Mouse (Mus musculus) stomach, postnatal 0 days (tissue): ENCODE measurements around the gene Klhl5. TPM values are rescaled to one million over a fixed set of nuclear protein-coding genes. Genes with fewer than 3 reads are reported as not detected.

Source experiments
- ATAC-seq: fragments of 200-750 bp; cut with Nextera tagmentation; 2 replicates; pipeline ENCODE4 v1.8.0; 2017; ENCODE audit not compliant: low FRiP score, low TSS enrichment
- DNase-seq: peaks from one replicate; pipeline ENCODE4 v3.0.0-alpha.2; 2016; ENCODE audit warnings: low spot score
- H3K27ac ChIP-seq: fragments of 300-500 bp; sonication (generic); replicated peaks from 2 replicates; pipeline ENCODE4 v1.5.1; 2014; ENCODE audit warnings: mild to moderate bottlenecking, control low read depth
- H3K27me3 ChIP-seq: fragments of 300-500 bp; sonication (generic); 2 replicates; pipeline ENCODE4 v1.6.1; 2014; ENCODE audit warnings: low read length; ENCODE audit not compliant: control insufficient read depth, insufficient read depth
- H3K36me3 ChIP-seq: fragments of 300-500 bp; sonication (generic); 2 replicates; pipeline ENCODE4 v1.6.1; 2014; ENCODE audit warnings: low read length, mixed read lengths; ENCODE audit not compliant: control insufficient read depth, insufficient read depth
- H3K4me1 ChIP-seq: fragments of 300-500 bp; sonication (generic); replicated peaks from 2 replicates; pipeline ENCODE4 v1.6.1; 2014; ENCODE audit warnings: antibody characterized with exemption; ENCODE audit not compliant: control insufficient read depth, insufficient read depth
- H3K4me2 ChIP-seq: fragments of 300-500 bp; sonication (generic); replicated peaks from 2 replicates; pipeline ENCODE4 v1.6.1; 2014; ENCODE audit warnings: low read depth, mild to moderate bottlenecking, control low read depth, moderate library complexity
- H3K4me3 ChIP-seq: fragments of 300-500 bp; sonication (generic); 2 replicates; pipeline ENCODE4 v1.5.1; 2014; ENCODE audit warnings: low read depth, low read length, control low read depth
- H3K9ac ChIP-seq: fragments of 300-500 bp; sonication (generic); 2 replicates; pipeline ENCODE4 v1.6.1; 2014; ENCODE audit warnings: mild to moderate bottlenecking, low read length, control low read depth, mixed read lengths
- H3K9me3 ChIP-seq: fragments of 300-500 bp; sonication (generic); 2 replicates; pipeline ENCODE4 v1.6.1; 2016; ENCODE audit warnings: low read length; ENCODE audit not compliant: control insufficient read depth
- CTCF ChIP-seq: IDR thresholded peaks from 2 replicates; pipeline ENCODE4 v1.5.1; 2016; ENCODE audit warnings: antibody characterized with exemption, low read depth, mild to moderate bottlenecking, moderate library complexity
- EP300 ChIP-seq: optimal IDR thresholded peaks from 2 replicates; pipeline ENCODE3; 2016; ENCODE audit warnings: antibody characterized with exemption
- WGBS: fragments of 180-500 bp; shearing (Covaris S2); extraction: QIAGEN DNeasy Blood & Tissue Kit; methylation state at CpG from one replicate; pipeline ENCODE4 v1.1.7; 2014; 5-methylcytosine and 5-hydroxymethylcytosine counted together
- polyA plus RNA-seq: library from polyadenylated mRNA; unstranded; fragments of >200 nt; fragmentation: Nextera tagmentation; extraction: Ambion mirVana; gene quantifications from 2 replicates; pipeline ENCODE4 v1.2.1, GENCODE M21; 2015

Gene Klhl5
- polyA plus RNA-seq, 1 experiment from 2014 or later: 13.8 TPM

GRCm38 (mm10) chr5:65151767-65152166 lies 44.4 kb downstream of the Klhl5 start:
- H3K9ac ChIP-seq: no peak overlapping the region
- H3K27ac ChIP-seq: no peak overlapping the region; the same call in 1 of the 2 replicates
- no peaks in the 10 kb centered on the region for H3K4me1 ChIP-seq
- peaks cover 7% of the 10 kb centered on the region; the same call in 1 of the 2 replicates for H3K36me3 ChIP-seq
- ATAC-seq: peak; percentile 43; the same call in 1 of the 2 replicates
- WGBS: 83% methylated on average over 5 of the region's 5 CpGs
- H3K27me3 ChIP-seq: no peaks in the 10 kb centered on the region
- H3K9me3 ChIP-seq: no peaks in the 10 kb centered on the region
- TF ChIP-seq CTCF (no peak), EP300 (no peak)
- H3K4me3 ChIP-seq: no peak overlapping the region
- no peak overlapping the region for H3K4me2 ChIP-seq
- DNase-seq: peak; percentile 28

- no peak overlapping the region for H3K4me2 ChIP-seq
- ATAC-seq: no peak
- H3K27ac ChIP-seq: no peak overlapping the region
- no peak overlapping the region for H3K9ac ChIP-seq
- no peak for TF ChIP-seq CTCF
- TF ChIP-seq EP300: no peak
- no peaks in the 10 kb centered on the region for H3K27me3 ChIP-seq
- no peak overlapping the region for H3K4me3 ChIP-seq
- WGBS: 70% methylated on average over 6 of the region's 6 CpGs
- H3K4me1 ChIP-seq: no peaks in the 10 kb centered on the region
- no peaks in the 10 kb centered on the region for H3K9me3 ChIP-seq
- DNase-seq: no peak
- H3K36me3 ChIP-seq: 0 out of 2 replicates have a peak, but pooled peaks cover 4% of the 10 kb centered on the region
These were observed 46.9 kb downstream of the Klhl5 start for GRCm38 (mm10) chr5:65154287-65154686.

DNA sequence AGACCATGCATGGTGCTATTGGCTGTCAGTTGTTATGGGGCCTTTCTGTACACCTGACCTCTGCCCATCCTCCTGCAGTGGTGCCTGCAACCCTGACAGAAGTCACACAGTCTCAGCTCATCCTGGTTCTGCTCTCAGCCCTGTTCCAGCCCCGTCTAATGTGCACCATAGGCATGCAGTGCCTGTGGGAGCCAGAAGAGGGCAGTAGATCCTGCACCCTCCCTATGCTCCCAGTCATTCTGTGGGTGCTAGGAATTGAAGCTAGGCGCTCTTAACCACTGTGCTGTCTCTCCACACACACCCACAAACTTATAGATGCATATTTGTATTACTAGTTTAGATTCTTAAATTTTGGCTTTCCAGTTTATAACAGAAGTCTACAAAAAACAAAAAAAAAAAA lies 49.5 kb downstream of the Klhl5 start:
- no peak for TF ChIP-seq EP300
- TF ChIP-seq CTCF: peak; percentile 81
- Histone ChIP-seq H3K27ac (no peak overlapping the region), H3K9me3 (no peaks in the 10 kb centered on the region), H3K4me2 (no peak overlapping the region), H3K4me3 (no peak overlapping the region), H3K9ac (no peak overlapping the region), H3K4me1 (no peaks in the 10 kb centered on the region), H3K27me3 (no peaks in the 10 kb centered on the region), H3K36me3 (peaks cover 5% of the 10 kb centered on the region; the same call in 1 of the 2 replicates)
- 71% methylated on average over 2 of the region's 2 CpGs for WGBS
- peak; percentile 57; the same call in 1 of the 2 replicates for ATAC-seq
- peak; percentile 58 for DNase-seq

DNA sequence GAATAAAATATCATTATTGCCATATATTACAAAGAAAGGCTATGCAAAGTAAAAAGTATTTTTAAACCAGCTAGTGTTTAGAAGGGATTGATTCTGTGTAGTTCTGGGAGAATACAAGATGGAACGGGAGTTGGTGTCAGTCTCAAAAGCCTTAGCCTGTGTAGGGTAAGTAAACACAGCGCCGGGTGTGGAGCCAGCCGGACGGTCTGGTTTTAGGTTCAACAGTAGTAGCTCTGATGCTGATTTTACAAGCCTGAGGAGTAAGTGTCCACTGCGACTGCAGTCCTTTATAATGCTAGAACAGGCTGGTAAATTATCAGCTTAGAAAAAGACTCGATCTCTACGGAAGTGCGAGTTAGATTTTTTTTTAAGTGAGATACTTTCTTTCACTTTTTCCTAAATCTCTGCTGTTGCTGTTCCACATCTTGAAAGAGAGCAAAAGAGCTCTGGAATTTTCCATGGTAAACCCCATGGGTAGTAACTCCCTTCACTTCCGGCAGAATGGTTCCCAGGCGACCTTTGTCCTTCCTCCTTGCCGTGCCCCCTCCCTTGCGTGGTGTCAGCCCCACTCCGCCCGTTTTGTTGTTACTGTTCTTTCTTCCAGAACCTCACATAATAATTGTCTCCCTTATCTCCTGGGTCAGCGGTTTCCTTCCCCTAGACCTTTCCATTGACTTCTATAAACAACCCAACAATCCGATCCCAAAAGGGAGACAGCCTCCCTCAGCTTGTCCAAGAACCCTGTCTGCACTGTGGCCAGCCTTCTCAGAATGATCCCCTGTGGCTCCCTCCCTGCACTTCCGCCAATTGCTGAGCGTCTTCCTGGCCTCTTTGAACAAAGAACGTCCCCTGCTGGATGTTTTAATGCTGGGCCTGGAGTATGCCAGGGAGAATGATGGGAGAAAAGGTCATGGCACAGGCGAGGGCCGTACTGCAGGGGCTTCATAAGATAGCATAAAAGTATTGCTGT lies 50.4 kb downstream of the Klhl5 start:
- Histone ChIP-seq H3K27me3 (no peaks in the 10 kb centered on the region), H3K27ac (peak overlapping the region; percentile 67), H3K4me1 (no peaks in the 10 kb centered on the region), H3K4me2 (peak overlapping the region; percentile 42), H3K9ac (no peak overlapping the region), H3K4me3 (no peak overlapping the region), H3K9me3 (no peaks in the 10 kb centered on the region), H3K36me3 (peaks cover 5% of the 10 kb centered on the region; the same call in 1 of the 2 replicates)
- peak; percentile 85 for ATAC-seq
- no peak for TF ChIP-seq EP300
- TF ChIP-seq CTCF: peak; percentile 64
- 53% methylated on average over 22 of the region's 22 CpGs for WGBS
- peak; percentile 67 for DNase-seq

DNA sequence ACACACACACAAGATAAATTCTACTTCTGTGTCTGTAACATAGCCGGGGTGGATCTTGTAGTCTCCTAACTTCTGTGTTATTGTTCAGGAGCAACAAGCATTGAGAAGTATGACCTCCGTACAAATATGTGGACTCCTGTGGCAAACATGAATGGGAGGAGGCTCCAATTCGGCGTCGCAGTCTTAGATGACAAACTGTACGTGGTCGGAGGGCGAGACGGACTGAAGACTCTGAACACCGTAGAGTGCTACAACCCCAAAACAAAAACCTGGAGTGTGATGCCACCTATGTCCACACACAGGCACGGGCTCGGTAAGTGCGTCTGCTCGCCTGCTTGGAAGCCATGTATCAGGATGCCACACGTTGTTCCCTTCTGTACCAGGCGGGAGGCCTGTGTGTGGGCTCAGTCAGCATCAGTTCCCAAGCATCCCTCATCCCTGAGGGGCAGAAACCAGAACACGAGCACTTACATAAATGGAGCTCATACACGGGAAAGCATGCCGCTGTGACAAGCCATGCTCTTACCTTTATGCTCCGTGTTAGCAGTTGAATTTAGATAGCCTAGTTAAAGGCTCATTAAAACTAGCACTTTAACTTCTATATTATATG lies 51.5 kb downstream of the Klhl5 start:
- H3K4me1 ChIP-seq: no peaks in the 10 kb centered on the region
- no peak overlapping the region for H3K27ac ChIP-seq
- no peak for DNase-seq
- 84% methylated on average over 20 of the region's 20 CpGs for WGBS
- no peaks in the 10 kb centered on the region for H3K9me3 ChIP-seq
- peaks cover 5% of the 10 kb centered on the region; the same call in 1 of the 2 replicates for H3K36me3 ChIP-seq
- no peaks in the 10 kb centered on the region for H3K27me3 ChIP-seq
- no peak overlapping the region for H3K4me3 ChIP-seq
- TF ChIP-seq CTCF: no peak
- no peak for TF ChIP-seq EP300
- ATAC-seq: no peak
- no peak overlapping the region for H3K4me2 ChIP-seq
- no peak overlapping the region for H3K9ac ChIP-seq
